Mouse (Mus musculus): ENCODE measurements around the gene Tmod3. TPM values are rescaled to one million over a fixed set of nuclear protein-coding genes. Genes with fewer than 3 reads are reported as not detected.
A peak's percentile ranks its signal among the peaks of the same experiment; 100 is the strongest.

Tmod3 gene
- polyA plus RNA-seq (2014; fragmentation: Nextera tagmentation; extraction: Ambion mirVana): 106 and 117 TPM in 2 replicates

DNA sequence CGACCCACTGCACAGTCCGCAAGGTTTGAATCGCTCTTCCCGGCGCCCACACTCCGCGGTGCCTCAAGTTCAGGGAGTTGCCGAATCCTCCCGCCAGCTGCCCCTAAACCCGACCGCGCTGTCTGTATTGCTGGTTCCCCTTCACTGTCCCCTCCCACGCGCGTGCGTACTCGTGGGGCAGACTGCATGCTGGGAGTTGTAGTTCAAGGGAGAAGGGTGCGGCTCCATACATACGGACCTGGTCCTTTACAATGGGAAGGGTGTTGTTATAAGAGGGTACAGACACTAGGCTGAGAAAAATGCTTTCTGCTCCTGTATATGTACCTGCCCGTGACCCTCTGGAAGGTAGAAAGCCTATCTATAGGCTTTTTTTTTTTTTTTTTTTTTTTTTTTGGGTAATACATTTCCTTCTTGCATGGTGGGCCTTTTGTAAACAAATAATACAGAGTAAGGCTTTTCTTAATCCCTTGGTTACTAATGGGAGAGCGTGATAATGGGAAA, at the start of gene Tmod3:
TSS of gene Tmod3 (minus strand) at position 146 of the 501 bp plus-strand sequence.
- peak within 1 kb of the TSS; percentile 87 for H3K4me3 ChIP-seq (ENCODE audit: low read depth, low read length)
- no peaks in the 10 kb centered on the region for H3K4me1 ChIP-seq (ENCODE audit: control insufficient read depth, insufficient read depth, low read length)
- WGBS: 3% methylated on average over 21 of the region's 21 CpGs
- no peaks in the 10 kb centered on the region for H3K36me3 ChIP-seq (replicated peaks; ENCODE audit: control insufficient read depth, insufficient read depth, low read depth, low read length)
- H3K4me2 ChIP-seq (ENCODE audit: low read depth, low read length): peak within 1 kb of the TSS; percentile 81
- H3K27ac ChIP-seq (replicated peaks; ENCODE audit: low read depth, low read length): peak within 1 kb of the TSS; percentile 72
- peak within 1 kb of the TSS; percentile 82 for H3K9ac ChIP-seq (replicated peaks; ENCODE audit: low read length)
- ATAC-seq (replicated peaks; ENCODE audit: insufficient number of reproducible peaks, low FRiP score, low TSS enrichment, low read depth) (peak; percentile 95), DNase-seq (ENCODE audit: low spot score) (peak; percentile 96)
- H3K27me3 ChIP-seq (ENCODE audit: control insufficient read depth, insufficient read depth, low read length): no peaks in the 10 kb centered on the region
- no peaks in the 10 kb centered on the region for H3K9me3 ChIP-seq (replicated peaks; ENCODE audit: control insufficient read depth, low read length)

DNA sequence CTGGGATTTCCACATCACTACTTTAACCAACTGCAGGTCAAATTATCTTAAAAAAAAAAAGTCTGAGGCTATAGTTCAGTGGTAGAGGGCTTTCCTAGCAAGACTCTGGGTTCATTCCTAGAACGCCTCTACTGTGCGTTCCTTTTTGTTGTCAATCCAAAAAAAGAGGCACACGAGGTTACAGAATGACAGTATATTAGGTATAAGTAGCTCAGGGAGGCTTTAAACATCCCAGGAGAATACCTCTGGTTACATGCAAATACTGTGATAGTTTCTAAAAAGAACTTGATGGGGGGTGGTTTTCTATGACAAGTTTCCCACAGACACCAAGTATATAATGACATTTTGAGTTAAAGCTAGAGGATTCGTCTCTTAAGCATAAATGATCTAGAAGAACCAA, 48.0 kb upstream of the Tmod3 start:
- Histone ChIP-seq H3K27me3 (ENCODE audit: control insufficient read depth, insufficient read depth, low read length) (no peaks in the 10 kb centered on the region), H3K9ac (replicated peaks; ENCODE audit: low read length) (no peak overlapping the region), H3K4me1 (ENCODE audit: control insufficient read depth, insufficient read depth, low read length) (no peaks in the 10 kb centered on the region), H3K27ac (replicated peaks; ENCODE audit: low read depth, low read length) (no peak overlapping the region), H3K36me3 (replicated peaks; ENCODE audit: control insufficient read depth, insufficient read depth, low read depth, low read length) (no peaks in the 10 kb centered on the region), H3K9me3 (replicated peaks; ENCODE audit: control insufficient read depth, low read length) (no peaks in the 10 kb centered on the region), H3K4me3 (ENCODE audit: low read depth, low read length) (no peak overlapping the region), H3K4me2 (ENCODE audit: low read depth, low read length) (no peak overlapping the region)
- ATAC-seq (replicated peaks; ENCODE audit: insufficient number of reproducible peaks, low FRiP score, low TSS enrichment, low read depth): no peak
- no peak for DNase-seq (ENCODE audit: low spot score)
- WGBS: 91% methylated on average over 4 of the region's 4 CpGs

DNA sequence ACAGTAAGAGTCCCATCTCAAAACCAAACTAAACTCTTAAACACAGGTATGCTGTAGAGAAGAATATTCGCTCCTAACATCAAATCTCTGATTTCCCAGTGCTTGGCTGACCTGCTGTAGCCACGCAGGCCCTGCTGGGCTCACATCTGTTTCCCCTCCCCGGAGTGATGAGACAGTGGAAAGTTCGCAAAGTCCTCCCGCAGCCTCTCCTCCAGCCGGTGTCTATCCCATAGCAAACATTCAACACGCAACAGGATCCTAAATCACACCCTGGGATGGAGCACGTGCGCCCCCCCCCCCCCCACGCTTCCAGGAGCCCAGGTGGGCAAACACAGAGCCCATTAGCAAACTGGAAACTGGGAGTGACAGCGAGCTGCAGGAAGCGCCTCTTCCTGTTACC, 42.1 kb upstream of the Tmod3 start:
- no peaks in the 10 kb centered on the region for H3K9me3 ChIP-seq (replicated peaks; ENCODE audit: control insufficient read depth, low read length)
- no peak overlapping the region for H3K4me2 ChIP-seq (ENCODE audit: low read depth, low read length)
- DNase-seq (ENCODE audit: low spot score): peak; percentile 27
- H3K27ac ChIP-seq (replicated peaks; ENCODE audit: low read depth, low read length): no peak overlapping the region
- H3K4me3 ChIP-seq (ENCODE audit: low read depth, low read length): no peak overlapping the region
- H3K36me3 ChIP-seq (replicated peaks; ENCODE audit: control insufficient read depth, insufficient read depth, low read depth, low read length): no peaks in the 10 kb centered on the region
- H3K27me3 ChIP-seq (ENCODE audit: control insufficient read depth, insufficient read depth, low read length): no peaks in the 10 kb centered on the region
- ATAC-seq (replicated peaks; ENCODE audit: insufficient number of reproducible peaks, low FRiP score, low TSS enrichment, low read depth): no peak
- WGBS: 35% methylated on average over 12 of the region's 12 CpGs
- no peaks in the 10 kb centered on the region for H3K4me1 ChIP-seq (ENCODE audit: control insufficient read depth, insufficient read depth, low read length)
- H3K9ac ChIP-seq (replicated peaks; ENCODE audit: low read length): no peak overlapping the region

DNA sequence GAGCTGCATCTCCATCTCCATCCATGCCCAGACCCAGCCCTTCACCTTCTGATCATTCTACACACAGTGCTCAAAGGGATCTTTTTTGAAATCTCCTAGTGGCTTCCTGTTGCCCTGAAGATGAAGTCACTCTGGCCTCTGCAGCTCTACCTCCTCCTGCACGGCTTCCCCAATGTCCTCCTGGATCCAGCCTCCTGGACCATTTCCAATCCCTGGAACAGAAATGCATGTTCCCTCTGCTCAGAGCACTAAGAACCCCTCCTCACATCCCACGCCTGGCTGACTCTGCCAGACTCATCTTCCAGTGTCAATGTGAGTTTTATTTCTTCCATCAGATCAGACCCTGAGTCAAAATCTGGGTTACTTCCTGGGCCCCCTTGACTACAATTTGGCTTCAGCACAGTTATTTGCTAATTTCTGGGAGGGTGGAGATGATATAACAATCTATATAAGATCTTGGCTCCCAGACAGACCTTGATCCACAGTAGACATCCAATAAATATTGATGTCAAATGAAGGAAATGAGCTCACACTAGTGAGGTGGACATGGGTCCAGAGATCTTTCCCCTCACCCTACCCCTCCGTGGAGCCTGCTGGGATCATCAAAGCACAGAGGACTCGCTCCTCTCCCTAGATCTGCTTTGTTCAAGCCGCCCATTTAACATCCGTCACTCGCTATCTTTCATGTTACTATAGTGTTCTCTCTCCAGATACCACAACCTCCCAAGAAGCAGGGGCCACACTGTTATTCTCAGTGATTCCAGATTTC, 40.9 kb upstream of the Tmod3 start:
- no peak for ATAC-seq (replicated peaks; ENCODE audit: insufficient number of reproducible peaks, low FRiP score, low TSS enrichment, low read depth)

DNA sequence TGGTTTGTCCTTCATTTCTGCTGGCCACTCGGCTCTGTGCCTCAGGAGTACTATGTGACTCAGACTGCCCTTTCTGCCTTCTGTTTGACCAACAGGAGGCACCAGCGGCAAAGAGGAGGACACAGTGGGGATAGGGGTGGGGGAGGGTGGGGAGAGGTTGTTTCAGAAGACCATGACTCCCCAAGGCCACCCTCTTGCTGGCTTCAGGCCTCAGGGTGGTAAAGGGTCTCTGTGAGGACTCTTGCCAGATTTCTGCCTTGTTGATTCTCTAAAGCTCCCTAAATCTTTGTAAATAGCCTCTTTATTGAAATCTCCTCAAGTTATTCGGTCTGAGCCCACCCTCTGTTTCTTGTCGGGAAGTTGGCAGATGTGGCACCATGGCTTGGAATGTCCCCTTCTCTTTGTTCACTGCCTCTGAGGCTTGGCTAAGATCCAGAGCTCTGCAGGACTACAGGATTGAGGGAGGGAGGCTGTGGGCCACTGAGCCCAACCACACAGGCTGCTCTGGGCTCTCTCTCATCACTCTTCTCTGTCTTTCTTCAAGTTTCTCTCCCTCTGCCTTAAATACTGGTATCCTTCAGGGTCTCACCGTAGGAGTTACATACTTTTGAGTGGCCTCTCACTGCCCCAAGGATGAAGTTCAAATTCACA, 39.9 kb upstream of the Tmod3 start:
- no peak overlapping the region for H3K4me3 ChIP-seq (ENCODE audit: low read depth, low read length)
- 61% methylated on average over 5 of the region's 5 CpGs for WGBS
- no peak overlapping the region for H3K27ac ChIP-seq (replicated peaks; ENCODE audit: low read depth, low read length)
- no peak overlapping the region for H3K4me2 ChIP-seq (ENCODE audit: low read depth, low read length)
- no peaks in the 10 kb centered on the region for H3K4me1 ChIP-seq (ENCODE audit: control insufficient read depth, insufficient read depth, low read length)
- no peaks in the 10 kb centered on the region for H3K9me3 ChIP-seq (replicated peaks; ENCODE audit: control insufficient read depth, low read length)
- H3K36me3 ChIP-seq (replicated peaks; ENCODE audit: control insufficient read depth, insufficient read depth, low read depth, low read length): no peaks in the 10 kb centered on the region
- H3K27me3 ChIP-seq (ENCODE audit: control insufficient read depth, insufficient read depth, low read length): no peaks in the 10 kb centered on the region
- ATAC-seq (replicated peaks; ENCODE audit: insufficient number of reproducible peaks, low FRiP score, low TSS enrichment, low read depth): no peak
- no peak overlapping the region for H3K9ac ChIP-seq (replicated peaks; ENCODE audit: low read length)
- peak; percentile 3 for DNase-seq (ENCODE audit: low spot score)

More for the DNA sequence above, 40.9 kb upstream of the Tmod3 start:
- 83% methylated on average over 7 of the region's 7 CpGs for WGBS
- Histone ChIP-seq H3K27ac (replicated peaks; ENCODE audit: low read depth, low read length) (no peak overlapping the region), H3K27me3 (ENCODE audit: control insufficient read depth, insufficient read depth, low read length) (no peaks in the 10 kb centered on the region), H3K36me3 (replicated peaks; ENCODE audit: control insufficient read depth, insufficient read depth, low read depth, low read length) (no peaks in the 10 kb centered on the region), H3K9me3 (replicated peaks; ENCODE audit: control insufficient read depth, low read length) (no peaks in the 10 kb centered on the region), H3K4me2 (ENCODE audit: low read depth, low read length) (no peak overlapping the region), H3K4me1 (ENCODE audit: control insufficient read depth, insufficient read depth, low read length) (no peaks in the 10 kb centered on the region), H3K4me3 (ENCODE audit: low read depth, low read length) (no peak overlapping the region), H3K9ac (replicated peaks; ENCODE audit: low read length) (no peak overlapping the region)
- no peak for DNase-seq (ENCODE audit: low spot score)

GRCm38 (mm10) chr9:75597596-75597995, 38.1 kb upstream of the Tmod3 start:
- WGBS: 70% methylated on average over 4 of the region's 4 CpGs
- H3K4me1 ChIP-seq (ENCODE audit: control insufficient read depth, insufficient read depth, low read length): no peaks in the 10 kb centered on the region
- ATAC-seq (replicated peaks; ENCODE audit: insufficient number of reproducible peaks, low FRiP score, low TSS enrichment, low read depth) (no peak), DNase-seq (ENCODE audit: low spot score) (no peak)
- H3K27me3 ChIP-seq (ENCODE audit: control insufficient read depth, insufficient read depth, low read length): no peaks in the 10 kb centered on the region
- no peak overlapping the region for H3K27ac ChIP-seq (replicated peaks; ENCODE audit: low read depth, low read length)
- H3K9me3 ChIP-seq (replicated peaks; ENCODE audit: control insufficient read depth, low read length): no peaks in the 10 kb centered on the region
- H3K36me3 ChIP-seq (replicated peaks; ENCODE audit: control insufficient read depth, insufficient read depth, low read depth, low read length): no peaks in the 10 kb centered on the region
- H3K4me2 ChIP-seq (ENCODE audit: low read depth, low read length): no peak overlapping the region
- no peak overlapping the region for H3K9ac ChIP-seq (replicated peaks; ENCODE audit: low read length)
- no peak overlapping the region for H3K4me3 ChIP-seq (ENCODE audit: low read depth, low read length)

GRCm38 (mm10) chr9:75597036-75597435, 37.6 kb upstream of the Tmod3 start:
- H3K4me1 ChIP-seq (ENCODE audit: control insufficient read depth, insufficient read depth, low read length): no peaks in the 10 kb centered on the region
- ATAC-seq (replicated peaks; ENCODE audit: insufficient number of reproducible peaks, low FRiP score, low TSS enrichment, low read depth) (no peak), DNase-seq (ENCODE audit: low spot score) (no peak)
- no peak overlapping the region for H3K9ac ChIP-seq (replicated peaks; ENCODE audit: low read length)
- no peaks in the 10 kb centered on the region for H3K36me3 ChIP-seq (replicated peaks; ENCODE audit: control insufficient read depth, insufficient read depth, low read depth, low read length)
- 91% methylated on average over 13 of the region's 13 CpGs for WGBS
- no peaks in the 10 kb centered on the region for H3K9me3 ChIP-seq (replicated peaks; ENCODE audit: control insufficient read depth, low read length)
- no peak overlapping the region for H3K4me3 ChIP-seq (ENCODE audit: low read depth, low read length)
- no peak overlapping the region for H3K4me2 ChIP-seq (ENCODE audit: low read depth, low read length)
- no peak overlapping the region for H3K27ac ChIP-seq (replicated peaks; ENCODE audit: low read depth, low read length)
- no peaks in the 10 kb centered on the region for H3K27me3 ChIP-seq (ENCODE audit: control insufficient read depth, insufficient read depth, low read length)

DNA sequence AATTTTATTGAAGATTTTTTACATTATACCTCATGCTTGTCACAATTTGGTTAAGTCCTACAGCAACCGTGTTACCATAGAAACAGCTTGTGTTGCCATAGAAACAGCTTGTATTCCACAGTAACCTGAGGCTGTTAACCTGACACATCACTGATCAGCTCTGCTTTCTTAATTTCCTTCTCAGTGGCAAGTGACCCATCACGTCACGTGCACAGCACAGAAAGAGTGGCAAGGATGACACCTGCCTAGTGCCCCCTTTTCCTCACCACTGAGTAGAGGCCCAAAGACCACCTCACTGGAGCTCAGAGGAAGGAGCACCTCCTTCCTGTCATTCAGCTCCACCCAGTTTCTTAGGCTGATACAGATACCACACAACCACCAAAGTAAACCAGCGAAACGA, 34.0 kb upstream of the Tmod3 start:
- DNase-seq (ENCODE audit: low spot score) (peak; percentile 24), ATAC-seq (replicated peaks; ENCODE audit: insufficient number of reproducible peaks, low FRiP score, low TSS enrichment, low read depth) (no peak)
- Histone ChIP-seq H3K4me3 (ENCODE audit: low read depth, low read length) (no peak overlapping the region), H3K36me3 (replicated peaks; ENCODE audit: control insufficient read depth, insufficient read depth, low read depth, low read length) (no peaks in the 10 kb centered on the region; the same call in 1 of the 2 replicates), H3K9ac (replicated peaks; ENCODE audit: low read length) (no peak overlapping the region), H3K4me1 (ENCODE audit: control insufficient read depth, insufficient read depth, low read length) (no peaks in the 10 kb centered on the region), H3K27ac (replicated peaks; ENCODE audit: low read depth, low read length) (no peak overlapping the region), H3K27me3 (ENCODE audit: control insufficient read depth, insufficient read depth, low read length) (no peaks in the 10 kb centered on the region), H3K9me3 (replicated peaks; ENCODE audit: control insufficient read depth, low read length) (no peaks in the 10 kb centered on the region), H3K4me2 (ENCODE audit: low read depth, low read length) (no peak overlapping the region)
- WGBS: 80% methylated on average over 5 of the region's 5 CpGs
